Mouse (Mus musculus): ENCODE measurements around the gene Chst3.
"Not testable (repeated sequence)": the region's sequence is repeated elsewhere in the genome, so short reads cannot be mapped to it uniquely, and the experiment has no call there.

Gene Chst3

GRCm38 (mm10) chr10:60196971-60197370 lies 22.1 kb downstream of the Chst3 start:
- no peak for DNase-seq (ENCODE audit: low read depth)

- no peak for DNase-seq (ENCODE audit: low read depth)
Observed at GRCm38 (mm10) chr10:60195087-60195486, 24.0 kb downstream of the Chst3 start.

GRCm38 (mm10) chr10:60193532-60194423 lies 25.3 kb downstream of the Chst3 start:
- DNase-seq (ENCODE audit: low read depth): no peak

DNA sequence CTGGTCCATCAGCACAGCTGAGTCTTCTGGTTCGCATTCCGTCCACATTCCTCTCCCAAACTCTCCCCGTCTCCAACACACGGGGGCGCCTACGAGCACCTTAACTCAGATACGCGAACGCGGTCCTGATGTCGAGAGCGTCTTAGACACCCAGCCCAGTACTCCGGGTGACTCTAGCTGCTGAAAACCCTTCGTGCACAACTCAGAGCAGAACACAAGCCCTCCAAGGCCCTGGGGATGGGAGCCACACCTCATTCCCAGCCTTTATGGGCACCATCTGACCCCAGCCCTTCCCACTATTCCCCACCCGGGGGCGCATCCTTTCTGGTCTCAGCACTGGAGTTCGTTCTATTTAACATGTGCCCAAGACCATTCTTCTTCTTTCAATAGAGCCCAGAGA lies 27.3 kb downstream of the Chst3 start:
- DNase-seq (ENCODE audit: low read depth): no peak

GRCm38 (mm10) chr10:60189534-60190186 lies 29.4 kb downstream of the Chst3 start:
- no peak for DNase-seq (ENCODE audit: low read depth)

GRCm38 (mm10) chr10:60186191-60186945 lies 32.7 kb downstream of the Chst3 start:
- DNase-seq (ENCODE audit: low read depth): no peak

DNA sequence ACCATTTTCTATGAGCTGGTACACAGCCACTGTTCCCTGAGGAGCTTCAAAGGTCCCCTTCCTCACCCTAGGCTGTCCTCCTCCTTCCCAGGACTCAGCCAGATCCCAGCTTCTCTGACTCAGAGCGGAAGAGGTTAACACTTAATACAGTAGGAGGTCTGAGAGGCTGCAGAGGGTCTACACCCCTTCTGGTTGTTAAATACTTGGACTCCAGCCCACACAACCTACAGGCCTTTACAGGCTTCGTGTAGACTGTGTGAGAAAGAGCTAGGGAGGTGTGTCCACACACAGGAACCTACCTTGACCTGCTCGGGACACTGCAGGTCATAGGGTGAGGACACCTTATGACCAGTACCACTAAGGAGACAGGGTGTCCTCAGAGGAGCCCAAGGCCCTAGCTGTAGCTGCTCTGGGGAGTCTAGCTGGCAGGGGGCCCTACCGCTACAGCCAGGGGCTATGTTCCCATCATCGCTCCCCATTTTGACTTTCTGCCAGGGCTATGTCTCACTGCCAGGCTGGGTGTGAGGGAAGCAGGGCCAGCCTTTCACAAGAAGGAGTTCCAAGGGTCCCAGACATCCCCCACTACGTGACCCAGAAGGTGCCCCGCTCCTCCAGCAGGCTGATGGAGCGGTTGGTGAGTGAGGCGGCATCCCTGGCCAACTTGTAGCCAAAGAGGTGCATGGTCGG lies 33.9 kb downstream of the Chst3 start:
- DNase-seq (ENCODE audit: low read depth): no peak

DNA sequence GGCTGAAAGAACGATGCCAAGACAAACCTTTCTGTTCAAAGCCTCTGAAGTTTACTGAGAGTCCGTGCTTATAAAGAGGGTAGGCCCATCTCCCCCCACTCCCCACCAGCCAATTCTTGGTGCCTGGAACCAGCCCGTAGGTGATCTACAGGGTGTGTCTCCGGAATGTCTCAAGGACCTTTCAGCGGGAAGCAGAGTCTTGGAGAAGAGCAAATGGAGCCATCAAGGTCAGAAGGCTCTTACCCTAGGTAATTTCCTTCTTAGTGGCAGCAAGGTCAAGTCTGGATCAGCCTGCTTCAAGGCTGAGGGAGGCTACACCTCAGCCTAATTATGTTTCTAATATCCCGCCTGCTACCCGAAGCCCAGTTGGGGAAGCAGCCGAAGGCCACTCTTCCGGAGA lies 43.8 kb downstream of the Chst3 start:
- DNase-seq (ENCODE audit: low read depth): not testable (repeated sequence)

DNA sequence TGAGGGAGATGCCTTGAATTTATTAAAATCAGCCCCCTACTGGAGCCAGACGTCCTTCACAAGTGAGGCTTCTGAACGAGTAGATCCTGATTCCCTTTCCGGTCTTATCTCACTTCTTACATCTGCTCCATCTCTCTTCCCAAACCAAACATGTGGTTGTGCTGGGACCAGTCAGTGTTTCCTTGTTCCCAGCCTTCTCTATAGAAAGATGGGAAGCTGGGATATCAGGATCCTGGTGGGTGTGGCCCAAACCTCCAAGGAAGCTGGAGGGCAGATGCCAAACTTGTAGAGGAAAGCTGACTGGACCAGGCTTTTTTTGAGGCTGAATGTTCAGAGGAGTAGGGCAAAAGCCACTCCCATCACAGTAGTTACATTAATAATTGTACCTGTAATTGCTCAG lies 44.6 kb downstream of the Chst3 start:
- DNase-seq (ENCODE audit: low read depth): no peak

GRCm38 (mm10) chr10:60173035-60173434 lies 46.0 kb downstream of the Chst3 start:
- DNase-seq (ENCODE audit: low read depth): no peak

DNA sequence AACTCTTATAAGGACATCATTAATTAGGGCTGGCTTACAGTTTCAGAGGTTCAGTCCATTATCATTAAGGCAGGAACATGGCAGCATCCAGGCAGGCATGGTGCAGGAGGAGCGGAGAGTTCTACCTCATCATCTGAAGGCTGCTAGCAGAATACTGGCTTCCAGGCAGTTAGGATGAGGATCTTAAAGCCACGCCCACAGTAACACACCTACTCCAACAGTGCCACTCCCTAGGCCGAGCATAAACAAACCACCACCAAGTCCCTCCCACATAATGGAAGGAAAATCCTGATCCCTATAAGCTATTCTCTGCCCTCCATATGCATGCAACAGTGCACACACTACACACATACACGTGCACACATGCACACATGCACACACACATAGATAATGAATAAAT lies 46.8 kb downstream of the Chst3 start:
- DNase-seq (ENCODE audit: low read depth): no peak

DNA sequence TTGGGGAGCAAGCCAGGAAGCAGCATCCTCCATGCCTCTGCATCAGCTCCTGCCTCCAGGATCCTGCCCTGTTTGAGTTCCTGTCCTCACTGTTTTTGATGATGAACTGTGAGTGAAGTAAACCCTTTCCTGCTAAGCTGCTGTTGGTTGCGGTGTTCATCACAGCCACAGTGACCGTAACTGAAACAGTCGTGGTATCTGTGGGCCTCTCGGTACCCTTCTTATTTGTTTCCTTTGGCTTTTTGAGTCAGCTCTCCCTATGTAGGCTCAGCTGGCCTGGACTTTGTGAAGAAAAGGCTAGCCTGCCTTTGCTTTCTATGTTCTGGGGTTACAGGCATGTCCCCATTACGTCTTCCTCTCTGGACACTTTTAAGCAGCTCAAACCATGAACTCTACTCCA lies 47.7 kb downstream of the Chst3 start:
- no peak for DNase-seq (ENCODE audit: low read depth)

DNA sequence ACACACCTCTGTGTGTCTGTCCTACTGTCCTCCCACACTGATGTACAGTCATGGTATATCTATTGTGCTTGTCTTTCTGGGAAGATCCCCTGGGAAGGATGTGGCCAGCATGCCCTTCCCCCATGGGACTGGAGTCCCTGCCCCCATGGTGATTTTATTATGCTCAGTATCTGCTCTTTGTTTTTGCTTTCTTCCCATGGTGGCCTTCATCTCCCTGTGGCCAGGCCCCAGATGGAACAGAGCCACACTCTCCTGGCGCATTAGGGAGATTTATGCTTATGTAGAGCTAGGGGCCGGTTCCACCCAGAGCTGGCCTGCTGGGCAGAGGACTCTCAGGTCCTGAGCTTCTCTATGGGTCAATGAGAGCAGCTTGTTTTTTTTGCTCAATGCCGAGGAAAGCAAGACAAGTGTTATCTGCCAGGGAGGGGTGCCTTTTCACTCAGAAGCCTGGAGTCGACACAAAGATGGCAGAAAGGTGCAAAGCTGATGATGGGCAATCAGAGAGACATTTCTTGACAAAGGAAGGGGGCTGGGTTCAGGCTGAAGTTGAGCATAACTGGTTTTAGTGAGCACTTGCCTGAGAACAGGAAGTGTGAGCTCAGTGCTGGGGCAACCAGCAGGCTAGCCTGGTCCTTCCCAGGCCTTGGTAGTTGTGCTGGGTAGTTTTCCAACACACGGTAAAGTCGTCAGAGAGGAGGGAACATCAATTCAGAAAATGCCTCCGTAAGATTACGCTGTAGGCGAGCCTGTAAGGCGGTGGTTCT lies 48.6 kb downstream of the Chst3 start:
- DNase-seq (ENCODE audit: low read depth): no peak

- no peak for DNase-seq (ENCODE audit: low read depth)
Observed at GRCm38 (mm10) chr10:60168960-60169359, 50.1 kb downstream of the Chst3 start.

GRCm38 (mm10) chr10:60168306-60168705 lies 50.8 kb downstream of the Chst3 start:
- DNase-seq (ENCODE audit: low read depth): no peak

DNA sequence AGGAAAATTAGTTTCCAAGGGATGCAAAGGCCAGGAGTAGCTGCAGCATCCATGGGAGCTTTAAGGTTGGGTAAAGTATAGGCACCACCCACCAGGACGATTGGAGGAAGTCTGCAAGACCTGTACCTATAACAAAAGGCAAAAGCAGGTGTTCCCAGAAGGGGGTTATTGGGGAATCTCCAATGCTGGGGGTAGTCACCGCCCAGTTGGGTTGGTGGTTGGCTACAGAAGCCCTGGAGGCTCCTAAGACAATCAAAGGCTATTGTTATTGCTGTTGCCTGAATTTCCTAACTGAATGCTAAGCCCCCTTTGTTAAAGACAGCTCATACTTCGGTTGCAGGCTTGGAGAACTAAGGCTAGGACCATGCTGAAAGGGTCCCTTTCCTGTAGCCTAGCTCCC lies 53.0 kb downstream of the Chst3 start:
- DNase-seq (ENCODE audit: low read depth): no peak

DNA sequence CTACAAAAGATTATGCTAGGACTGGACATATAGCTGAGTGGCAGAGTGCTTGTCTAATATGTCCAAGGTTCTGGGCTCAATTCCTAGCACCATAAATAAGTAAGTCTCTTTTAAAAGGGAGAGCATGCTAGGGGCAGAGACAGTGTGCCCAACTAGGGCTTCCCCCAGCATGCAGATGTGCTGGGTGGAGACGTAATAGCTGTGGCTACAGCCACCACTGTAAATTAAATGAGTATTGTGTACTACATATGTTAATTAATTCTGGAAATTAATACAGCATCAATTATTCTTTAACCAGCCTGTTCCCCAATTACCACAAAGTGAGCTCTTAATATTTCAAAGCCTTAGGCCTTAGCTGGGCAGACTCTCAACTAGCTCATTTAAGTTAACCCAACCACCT lies 54.2 kb downstream of the Chst3 start:
- DNase-seq (ENCODE audit: low read depth): no peak

GRCm38 (mm10) chr10:60162973-60163255 lies 56.1 kb downstream of the Chst3 start:
- no peak for DNase-seq (ENCODE audit: low read depth)

GRCm38 (mm10) chr10:60162184-60162972 lies 56.7 kb downstream of the Chst3 start:
- DNase-seq (ENCODE audit: low read depth): not testable (repeated sequence)

DNA sequence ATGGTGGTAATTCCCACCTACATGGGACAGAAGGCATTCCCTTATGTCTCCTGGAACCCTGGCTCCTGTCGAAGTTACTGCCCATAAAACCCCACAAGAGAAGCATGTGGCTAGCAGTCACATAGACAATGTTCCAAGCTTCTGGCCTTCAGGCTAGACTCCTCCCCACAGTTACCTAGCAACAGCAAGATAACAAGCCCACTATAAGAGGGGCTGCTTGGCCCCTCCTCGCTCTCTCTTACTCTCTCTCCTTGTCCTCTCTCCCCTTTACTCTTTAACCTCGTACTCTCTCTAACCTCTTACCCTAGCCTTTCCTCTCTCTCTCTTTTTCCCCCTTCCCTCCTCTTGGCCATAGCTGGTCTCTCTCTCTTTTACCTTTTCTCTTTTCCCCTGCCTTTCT lies 57.7 kb downstream of the Chst3 start:
- not testable (repeated sequence) for DNase-seq (ENCODE audit: low read depth)

- DNase-seq (ENCODE audit: low read depth): no peak
Observed at GRCm38 (mm10) chr10:60158144-60158543, 60.9 kb downstream of the Chst3 start.
